Mouse (Mus musculus): ENCODE results near the gene Ptbp3. TPM values are rescaled to one million over a fixed set of nuclear protein-coding genes. Genes with fewer than 3 reads are reported as not detected.

Gene Ptbp3
- polyA plus RNA-seq, 1 experiment from 2014 or later: 22.2 TPM

- Histone ChIP-seq H3K27me3 (no peaks in the 10 kb centered on the region), H3K4me3 (no peak overlapping the region), H3K36me3 (0 out of 2 replicates have a peak, but pooled peaks cover 8% of the 10 kb centered on the region), H3K4me2 (no peak overlapping the region), H3K9me3 (no peaks in the 10 kb centered on the region), H3K9ac (no peak overlapping the region), H3K27ac (no peak overlapping the region), H3K4me1 (replicated peaks) (no peaks in the 10 kb centered on the region)
- no peak for ATAC-seq (ENCODE audit: low FRiP score)
- WGBS: 88% methylated on average over 3 of the region's 3 CpGs
Measured at GRCm38 (mm10) chr4:59527470-59527869, 21.7 kb downstream of the Ptbp3 start.

- WGBS: 75% methylated on average over 2 of the region's 2 CpGs
- H3K27ac ChIP-seq: no peak overlapping the region
- H3K36me3 ChIP-seq: 0 out of 2 replicates have a peak, but pooled peaks cover 8% of the 10 kb centered on the region
- ATAC-seq (ENCODE audit: low FRiP score): no peak
- no peak overlapping the region for H3K4me2 ChIP-seq
- H3K9me3 ChIP-seq: no peaks in the 10 kb centered on the region
- no peaks in the 10 kb centered on the region for H3K27me3 ChIP-seq
- H3K4me1 ChIP-seq (replicated peaks): no peaks in the 10 kb centered on the region
- H3K4me3 ChIP-seq: no peak overlapping the region
- H3K9ac ChIP-seq: no peak overlapping the region
Measured at GRCm38 (mm10) chr4:59526728-59527127, 22.4 kb downstream of the Ptbp3 start.

- Histone ChIP-seq H3K9me3 (no peaks in the 10 kb centered on the region), H3K9ac (no peak overlapping the region), H3K4me3 (no peak overlapping the region), H3K36me3 (0 out of 2 replicates have a peak, but pooled peaks cover 8% of the 10 kb centered on the region), H3K27me3 (no peaks in the 10 kb centered on the region), H3K4me1 (replicated peaks) (no peaks in the 10 kb centered on the region), H3K4me2 (no peak overlapping the region), H3K27ac (no peak overlapping the region)
- 83% methylated on average over 3 of the region's 3 CpGs for WGBS
- ATAC-seq (ENCODE audit: low FRiP score): no peak
Measured at GRCm38 (mm10) chr4:59524875-59525274, 24.3 kb downstream of the Ptbp3 start.

- H3K9me3 ChIP-seq: no peaks in the 10 kb centered on the region
- no peak overlapping the region for H3K4me2 ChIP-seq
- H3K4me1 ChIP-seq (replicated peaks): no peaks in the 10 kb centered on the region
- ATAC-seq (ENCODE audit: low FRiP score): no peak
- no peaks in the 10 kb centered on the region for H3K27me3 ChIP-seq
- no peak overlapping the region for H3K9ac ChIP-seq
- peaks cover 40% of the 10 kb centered on the region for H3K36me3 ChIP-seq
- H3K4me3 ChIP-seq: no peak overlapping the region
- H3K27ac ChIP-seq: no peak overlapping the region
Measured at GRCm38 (mm10) chr4:59510321-59510720, 38.8 kb downstream of the Ptbp3 start.

- no peak overlapping the region for H3K4me3 ChIP-seq
- no peaks in the 10 kb centered on the region for H3K27me3 ChIP-seq
- no peak overlapping the region for H3K4me2 ChIP-seq
- no peak overlapping the region for H3K27ac ChIP-seq
- H3K36me3 ChIP-seq: peaks cover 40% of the 10 kb centered on the region
- 97% methylated on average over 2 of the region's 2 CpGs for WGBS
- H3K9me3 ChIP-seq: no peaks in the 10 kb centered on the region
- H3K9ac ChIP-seq: no peak overlapping the region
- ATAC-seq (ENCODE audit: low FRiP score): no peak
- no peaks in the 10 kb centered on the region for H3K4me1 ChIP-seq (replicated peaks)
Measured at GRCm38 (mm10) chr4:59509558-59509957, 39.6 kb downstream of the Ptbp3 start.

GRCm38 (mm10) chr4:59507766-59508165 lies 41.4 kb downstream of the Ptbp3 start:
- Histone ChIP-seq H3K36me3 (peaks cover 38% of the 10 kb centered on the region), H3K27me3 (no peaks in the 10 kb centered on the region), H3K4me2 (no peak overlapping the region), H3K4me3 (no peak overlapping the region), H3K9ac (no peak overlapping the region), H3K4me1 (replicated peaks) (no peaks in the 10 kb centered on the region), H3K9me3 (no peaks in the 10 kb centered on the region), H3K27ac (no peak overlapping the region)
- 86% methylated on average over 2 of the region's 2 CpGs for WGBS
- no peak for ATAC-seq (ENCODE audit: low FRiP score)

- no peak for ATAC-seq (ENCODE audit: low FRiP score)
- H3K4me2 ChIP-seq: no peak overlapping the region
- H3K27me3 ChIP-seq: no peaks in the 10 kb centered on the region
- no peaks in the 10 kb centered on the region for H3K9me3 ChIP-seq
- H3K4me3 ChIP-seq: no peak overlapping the region
- H3K4me1 ChIP-seq (replicated peaks): no peaks in the 10 kb centered on the region
- no peak overlapping the region for H3K27ac ChIP-seq
- peaks cover 34% of the 10 kb centered on the region for H3K36me3 ChIP-seq
- no peak overlapping the region for H3K9ac ChIP-seq
- WGBS: 100% methylated on average over 3 of the region's 3 CpGs
Measured at GRCm38 (mm10) chr4:59506704-59507103, 42.5 kb downstream of the Ptbp3 start.

GRCm38 (mm10) chr4:59505481-59505880 lies 43.7 kb downstream of the Ptbp3 start:
- no peak for ATAC-seq (ENCODE audit: low FRiP score)
- WGBS: 86% methylated on average over 3 of the region's 3 CpGs
- Histone ChIP-seq H3K4me1 (replicated peaks) (no peaks in the 10 kb centered on the region), H3K4me2 (no peak overlapping the region), H3K9ac (no peak overlapping the region), H3K27ac (no peak overlapping the region), H3K27me3 (no peaks in the 10 kb centered on the region), H3K9me3 (no peaks in the 10 kb centered on the region), H3K4me3 (no peak overlapping the region), H3K36me3 (peaks cover 31% of the 10 kb centered on the region)

- H3K27ac ChIP-seq: no peak overlapping the region
- H3K9ac ChIP-seq: no peak overlapping the region
- no peak overlapping the region for H3K4me2 ChIP-seq
- no peaks in the 10 kb centered on the region for H3K4me1 ChIP-seq (replicated peaks)
- 96% methylated on average over 2 of the region's 2 CpGs for WGBS
- H3K4me3 ChIP-seq: no peak overlapping the region
- ATAC-seq (ENCODE audit: low FRiP score): no peak
- peaks cover 11% of the 10 kb centered on the region for H3K36me3 ChIP-seq
- H3K9me3 ChIP-seq: no peaks in the 10 kb centered on the region
- no peaks in the 10 kb centered on the region for H3K27me3 ChIP-seq
Measured at GRCm38 (mm10) chr4:59491097-59491496, 58.1 kb downstream of the Ptbp3 start.

- Histone ChIP-seq H3K27ac (no peak overlapping the region), H3K4me3 (no peak overlapping the region), H3K4me1 (replicated peaks) (no peaks in the 10 kb centered on the region), H3K9ac (no peak overlapping the region), H3K9me3 (no peaks in the 10 kb centered on the region), H3K27me3 (no peaks in the 10 kb centered on the region), H3K36me3 (no peaks in the 10 kb centered on the region), H3K4me2 (no peak overlapping the region)
- no peak for ATAC-seq (ENCODE audit: low FRiP score)
Measured at GRCm38 (mm10) chr4:59471306-59471705, 77.9 kb downstream of the Ptbp3 start.

GRCm38 (mm10) chr4:59465449-59465848 lies 83.7 kb downstream of the Ptbp3 start:
- Histone ChIP-seq H3K9me3 (no peaks in the 10 kb centered on the region), H3K4me2 (no peak overlapping the region), H3K9ac (no peak overlapping the region), H3K27ac (no peak overlapping the region), H3K36me3 (no peaks in the 10 kb centered on the region), H3K4me3 (no peak overlapping the region), H3K4me1 (replicated peaks) (no peaks in the 10 kb centered on the region), H3K27me3 (no peaks in the 10 kb centered on the region)
- WGBS: 86% methylated on average over 2 of the region's 2 CpGs
- ATAC-seq (ENCODE audit: low FRiP score): no peak

- Histone ChIP-seq H3K27ac (no peak overlapping the region), H3K27me3 (no peaks in the 10 kb centered on the region), H3K9me3 (no peaks in the 10 kb centered on the region), H3K4me3 (no peak overlapping the region), H3K36me3 (no peaks in the 10 kb centered on the region), H3K4me2 (no peak overlapping the region), H3K4me1 (replicated peaks) (no peaks in the 10 kb centered on the region), H3K9ac (no peak overlapping the region)
- no peak for ATAC-seq (ENCODE audit: low FRiP score)
- 87% methylated on average over 6 of the region's 6 CpGs for WGBS
Measured at GRCm38 (mm10) chr4:59464661-59465060, 84.5 kb downstream of the Ptbp3 start.

- Histone ChIP-seq H3K27ac (no peak overlapping the region), H3K4me1 (replicated peaks) (no peaks in the 10 kb centered on the region; the same call in 1 of the 2 replicates), H3K36me3 (no peaks in the 10 kb centered on the region), H3K9ac (no peak overlapping the region), H3K27me3 (no peaks in the 10 kb centered on the region), H3K9me3 (no peaks in the 10 kb centered on the region), H3K4me2 (no peak overlapping the region), H3K4me3 (no peak overlapping the region)
- 87% methylated on average over 6 of the region's 6 CpGs for WGBS
- no peak for ATAC-seq (ENCODE audit: low FRiP score)
Measured at GRCm38 (mm10) chr4:59462494-59462893, 86.7 kb downstream of the Ptbp3 start.
